Mouse (Mus musculus) heart, embryonic 10.5 days (tissue): ENCODE results near the gene Cdc42ep5. TPM values are rescaled to one million over a fixed set of nuclear protein-coding genes. Genes with fewer than 3 reads are reported as not detected.
A peak's percentile ranks its signal among the peaks of the same experiment; 100 is the strongest.
"Not testable (repeated sequence)": the region's sequence is repeated elsewhere in the genome, so short reads cannot be mapped to it uniquely, and the experiment has no call there.

Experiments
- DNase-seq: peaks from one replicate; pipeline ENCODE4 v3.0.0-alpha.2; 2017; ENCODE audit warnings: low spot score
- H3K27ac ChIP-seq: fragments of 300-500 bp; sonication (generic); 2 replicates; pipeline ENCODE4 v1.5.1; 2016; ENCODE audit warnings: mild to moderate bottlenecking
- H3K27me3 ChIP-seq: fragments of 300-500 bp; sonication (generic); 2 replicates; pipeline ENCODE4 v1.6.1; 2016; ENCODE audit warnings: mild to moderate bottlenecking; ENCODE audit not compliant: poor library complexity, insufficient read depth, severe bottlenecking
- H3K36me3 ChIP-seq: fragments of 300-500 bp; sonication (generic); 2 replicates; pipeline ENCODE4 v1.6.1; 2016; ENCODE audit warnings: mild to moderate bottlenecking, moderate library complexity
- H3K4me1 ChIP-seq: fragments of 300-500 bp; sonication (generic); 2 replicates; pipeline ENCODE4 v1.6.1; 2016; ENCODE audit warnings: mild to moderate bottlenecking
- H3K4me3 ChIP-seq: fragments of 300-500 bp; sonication (generic); 2 replicates; pipeline ENCODE4 v1.5.1; 2016; ENCODE audit warnings: mild to moderate bottlenecking, moderate library complexity
- H3K9me3 ChIP-seq: fragments of 300-500 bp; sonication (generic); 2 replicates; pipeline ENCODE4 v1.6.1; 2016; ENCODE audit warnings: mild to moderate bottlenecking, moderate library complexity
- WGBS: fragments of 180-500 bp; shearing (Covaris S2); methylation state at CpG from one replicate; pipeline ENCODE4 v1.1.7; 2016; 5-methylcytosine and 5-hydroxymethylcytosine counted together
- polyA plus RNA-seq: library from polyadenylated mRNA; unstranded; fragments of >200 nt; fragmentation: Nextera tagmentation; extraction: Ambion mirVana; gene quantifications from 2 replicates; pipeline ENCODE4 v1.2.1, GENCODE M21; 2016

Cdc42ep5 gene
- polyA plus RNA-seq: 27.4 and 35.7 TPM in 2 replicates

- Histone ChIP-seq H3K27ac (peak within 1 kb of the TSS; percentile 86), H3K4me1 (peaks cover 21% of the 10 kb centered on the region), H3K9me3 (no peaks in the 10 kb centered on the region), H3K36me3 (no peaks in the 10 kb centered on the region), H3K4me3 (peak within 1 kb of the TSS; percentile 68), H3K27me3 (no peaks in the 10 kb centered on the region)
- WGBS: under 1% methylated on average over 19 of the region's 20 CpGs
- peak; percentile 87 for DNase-seq
These were observed at the start of gene Cdc42ep5 for GRCm38 (mm10) chr7:4164090-4164910. Gene Cdc42ep5, minus strand, starts transcription at chr7:4164860.

GRCm38 (mm10) chr7:4213436-4213835 lies 48.8 kb upstream of the Cdc42ep5 start:
- not testable (repeated sequence) for H3K36me3 ChIP-seq, DNase-seq, H3K27ac ChIP-seq, H3K27me3 ChIP-seq, H3K9me3 ChIP-seq, H3K4me1 ChIP-seq, H3K4me3 ChIP-seq

GRCm38 (mm10) chr7:4208626-4209025 lies 44.0 kb upstream of the Cdc42ep5 start:
- no peak for DNase-seq
- no peaks in the 10 kb centered on the region for H3K9me3 ChIP-seq
- no peak overlapping the region for H3K4me3 ChIP-seq
- no peaks in the 10 kb centered on the region for H3K4me1 ChIP-seq
- WGBS: 31% methylated on average over 2 of the region's 2 CpGs
- no peaks in the 10 kb centered on the region for H3K36me3 ChIP-seq
- H3K27ac ChIP-seq: no peak overlapping the region
- H3K27me3 ChIP-seq: no peaks in the 10 kb centered on the region

GRCm38 (mm10) chr7:4207126-4207525 lies 42.5 kb upstream of the Cdc42ep5 start:
- WGBS: 78% methylated on average over 1 of the region's 1 CpGs
- H3K27me3 ChIP-seq: no peaks in the 10 kb centered on the region

GRCm38 (mm10) chr7:4178438-4178837 lies 13.8 kb upstream of the Cdc42ep5 start:
- H3K27ac ChIP-seq: no peak overlapping the region
- DNase-seq: peak; percentile 76
- WGBS: 38% methylated on average over 3 of the region's 3 CpGs
- H3K36me3 ChIP-seq: no peaks in the 10 kb centered on the region
- H3K27me3 ChIP-seq: no peaks in the 10 kb centered on the region
- no peak overlapping the region for H3K4me3 ChIP-seq
- H3K9me3 ChIP-seq: no peaks in the 10 kb centered on the region
- H3K4me1 ChIP-seq: no peaks in the 10 kb centered on the region

More at GRCm38 (mm10) chr7:4207126-4207525, 42.5 kb upstream of the Cdc42ep5 start:
- Histone ChIP-seq H3K36me3 (no peaks in the 10 kb centered on the region), H3K27ac (no peak overlapping the region), H3K4me3 (no peak overlapping the region), H3K4me1 (no peaks in the 10 kb centered on the region), H3K9me3 (no peaks in the 10 kb centered on the region; the same call in 1 of the 2 replicates)
- no peak for DNase-seq

GRCm38 (mm10) chr7:4170193-4170938 lies 5.7 kb upstream of the Cdc42ep5 start:
- H3K4me3 ChIP-seq: no peak overlapping the region
- no peaks in the 10 kb centered on the region for H3K36me3 ChIP-seq
- DNase-seq: no peak
- no peaks in the 10 kb centered on the region for H3K27me3 ChIP-seq
- no peak overlapping the region for H3K27ac ChIP-seq
- no peaks in the 10 kb centered on the region for H3K9me3 ChIP-seq
- 73% methylated on average over 6 of the region's 6 CpGs for WGBS
- no peaks in the 10 kb centered on the region for H3K4me1 ChIP-seq

GRCm38 (mm10) chr7:4167098-4167497 lies 2.4 kb upstream of the Cdc42ep5 start:
- no peak for DNase-seq
- no peaks in the 10 kb centered on the region for H3K27me3 ChIP-seq
- peaks cover 21% of the 10 kb centered on the region for H3K4me1 ChIP-seq

GRCm38 (mm10) chr7:4165286-4165685 lies 626 bp upstream of the Cdc42ep5 start:
- Histone ChIP-seq H3K4me3 (peak overlapping the region; percentile 68), H3K9me3 (no peaks in the 10 kb centered on the region), H3K4me1 (peaks cover 21% of the 10 kb centered on the region), H3K27ac (peak overlapping the region; percentile 86; the same call in 1 of the 2 replicates), H3K36me3 (no peaks in the 10 kb centered on the region), H3K27me3 (no peaks in the 10 kb centered on the region)
- WGBS: 17% methylated on average over 3 of the region's 3 CpGs
- no peak for DNase-seq

More at GRCm38 (mm10) chr7:4167098-4167497, 2.4 kb upstream of the Cdc42ep5 start:
- Histone ChIP-seq H3K9me3 (no peaks in the 10 kb centered on the region), H3K4me3 (no peak overlapping the region), H3K36me3 (no peaks in the 10 kb centered on the region), H3K27ac (no peak overlapping the region)

- H3K9me3 ChIP-seq: no peaks in the 10 kb centered on the region
- H3K27ac ChIP-seq: peak overlapping the region; percentile 86
- H3K4me3 ChIP-seq: peak overlapping the region; percentile 68
- 0% methylated on average over 11 of the region's 11 CpGs for WGBS
- H3K4me1 ChIP-seq: peaks cover 21% of the 10 kb centered on the region
- H3K27me3 ChIP-seq: no peaks in the 10 kb centered on the region
- H3K36me3 ChIP-seq: no peaks in the 10 kb centered on the region
- DNase-seq: no peak
These were observed 1.0 kb downstream of the Cdc42ep5 start for GRCm38 (mm10) chr7:4163571-4164072.

GRCm38 (mm10) chr7:4161596-4161995 lies 3.1 kb downstream of the Cdc42ep5 start:
- H3K9me3 ChIP-seq, H3K27ac ChIP-seq, H3K27me3 ChIP-seq, H3K36me3 ChIP-seq, H3K4me3 ChIP-seq, DNase-seq: not testable (repeated sequence)
- 91% methylated on average over 4 of the region's 4 CpGs for WGBS
- peaks cover 21% of the 10 kb centered on the region for H3K4me1 ChIP-seq

- Histone ChIP-seq H3K4me1 (peaks cover 16% of the 10 kb centered on the region), H3K9me3 (no peaks in the 10 kb centered on the region), H3K36me3 (peaks cover 4% of the 10 kb centered on the region; the same call in 1 of the 2 replicates), H3K27ac (no peak overlapping the region), H3K27me3 (peaks cover 25% of the 10 kb centered on the region), H3K4me3 (no peak overlapping the region)
- DNase-seq: no peak
- WGBS: 41% methylated on average over 4 of the region's 4 CpGs
These were observed 9.7 kb downstream of the Cdc42ep5 start for GRCm38 (mm10) chr7:4154976-4155375.

- H3K9me3 ChIP-seq: no peaks in the 10 kb centered on the region
- no peak for DNase-seq
- peaks cover 25% of the 10 kb centered on the region for H3K27me3 ChIP-seq
- peaks cover 4% of the 10 kb centered on the region; the same call in 1 of the 2 replicates for H3K36me3 ChIP-seq
- no peak overlapping the region for H3K27ac ChIP-seq
- no peak overlapping the region for H3K4me3 ChIP-seq
- 75% methylated on average over 5 of the region's 5 CpGs for WGBS
- peaks cover 17% of the 10 kb centered on the region for H3K4me1 ChIP-seq
These were observed 10.3 kb downstream of the Cdc42ep5 start for GRCm38 (mm10) chr7:4154356-4154755.

- Histone ChIP-seq H3K36me3 (peaks cover 20% of the 10 kb centered on the region), H3K27me3 (peaks cover 25% of the 10 kb centered on the region), H3K4me1 (peaks cover 31% of the 10 kb centered on the region), H3K9me3 (no peaks in the 10 kb centered on the region), H3K27ac (no peak overlapping the region), H3K4me3 (peak overlapping the region; percentile 88)
- WGBS: 15% methylated on average over 22 of the region's 22 CpGs
- DNase-seq: peak; percentile 58
These were observed 13.4 kb downstream of the Cdc42ep5 start for GRCm38 (mm10) chr7:4151241-4151640.
